ENCODE assay signal across 8 mouse cellular contexts in genomic region chr9:123479196-123479669, GRCm38 (mm10). TPM values are rescaled to one million over a fixed set of nuclear protein-coding genes. Genes with fewer than 3 reads are reported as not detected.
DNase-seq lines count a peak whose midpoint lies in the region; ATAC-seq and TF ChIP-seq lines count a peak whose summit lies in the region.

No protein-coding gene starts in this region.

- WGBS in forebrain, embryonic 11.5 days, result 22% methylated on average over 17 of the region's 17 CpGs
- 3% methylated on average over 17 of the region's 17 CpGs for WGBS in intestine, postnatal 0 days
- 10% methylated on average over 17 of the region's 17 CpGs for WGBS in stomach, embryonic 16.5 days

- H3K79me2 ChIP-seq in C2C12 (ENCODE audit: control insufficient read depth, insufficient read depth), result peaks cover 57% of the 10 kb centered on the region

- DNase-seq in forebrain, embryonic 11.5 days (ENCODE audit: low spot score), result peak; percentile 68
- DNase-seq in MN1 (ENCODE audit: low spot score), result no peak
- DNase-seq in layer of hippocampus, postnatal 10 days (ENCODE audit: low spot score in 2 of 2), result no peak

- peak overlapping the region; percentile 55 for H3K4me2 ChIP-seq in forebrain, embryonic 11.5 days (ENCODE audit: low read depth, low read length, severe bottlenecking)
- H3K4me2 ChIP-seq in intestine, postnatal 0 days (replicated peaks; ENCODE audit: low read depth), result peak overlapping the region; percentile 87
- H3K4me2 ChIP-seq in stomach, embryonic 16.5 days (ENCODE audit: low read depth, low read length), result peak overlapping the region; percentile 92

- H3K4me3 ChIP-seq in C2C12 (ENCODE audit: insufficient read depth, poor library complexity, severe bottlenecking) (peak overlapping the region; percentile 57), E14TG2a.4 (replicated peaks; ENCODE audit: low read length) (peak overlapping the region; percentile 81)
- H3K4me3 ChIP-seq in forebrain, embryonic 11.5 days (ENCODE audit: low read depth, low read length), result peak overlapping the region; percentile 42
- peak overlapping the region; percentile 51 for H3K4me3 ChIP-seq in intestine, postnatal 0 days (ENCODE audit: low read depth, low read length)
- H3K4me3 ChIP-seq in megakaryocyte, embryonic 14.5 days (replicated peaks), result peak overlapping the region; percentile 94
- H3K4me3 ChIP-seq in stomach, embryonic 16.5 days (replicated peaks; ENCODE audit: low read length), result peak overlapping the region; percentile 80

- H3K9ac ChIP-seq in forebrain, embryonic 11.5 days (ENCODE audit: low read length), result peak overlapping the region; percentile 57
- H3K9ac ChIP-seq in intestine, postnatal 0 days (ENCODE audit: low read depth, low read length), result peak overlapping the region; percentile 67
- H3K9ac ChIP-seq in stomach, embryonic 16.5 days (ENCODE audit: low read length), result peak overlapping the region; percentile 87

- peaks cover 29% of the 10 kb centered on the region for H3K4me1 ChIP-seq in E14TG2a.4 (replicated peaks; ENCODE audit: low read depth, low read length)
- peaks cover 20% of the 10 kb centered on the region for H3K4me1 ChIP-seq in forebrain, embryonic 11.5 days (replicated peaks; ENCODE audit: control insufficient read depth, insufficient read depth, low read length)
- H3K4me1 ChIP-seq in intestine, postnatal 0 days (replicated peaks; ENCODE audit: control insufficient read depth, insufficient read depth, low read length), result peaks cover 13% of the 10 kb centered on the region
- peaks cover 71% of the 10 kb centered on the region for H3K4me1 ChIP-seq in megakaryocyte, embryonic 14.5 days
- H3K4me1 ChIP-seq in stomach, embryonic 16.5 days (ENCODE audit: control insufficient read depth, insufficient read depth, low read length), result peaks cover 43% of the 10 kb centered on the region

- no peaks in the 10 kb centered on the region for H3K9me3 ChIP-seq in E14TG2a.4 (ENCODE audit: low read length)
- H3K9me3 ChIP-seq in forebrain, embryonic 11.5 days (ENCODE audit: control insufficient read depth, low read length), result no peaks in the 10 kb centered on the region
- no peaks in the 10 kb centered on the region for H3K9me3 ChIP-seq in intestine, postnatal 0 days (ENCODE audit: control insufficient read depth)
- no peaks in the 10 kb centered on the region for H3K9me3 ChIP-seq in megakaryocyte, embryonic 14.5 days
- no peaks in the 10 kb centered on the region for H3K9me3 ChIP-seq in stomach, embryonic 16.5 days (replicated peaks; ENCODE audit: control insufficient read depth, low read length)

- H3K27ac ChIP-seq in forebrain, embryonic 11.5 days (ENCODE audit: low read depth, low read length), result no peak overlapping the region
- H3K27ac ChIP-seq in intestine, postnatal 0 days (ENCODE audit: low read depth, low read length), result peak overlapping the region; percentile 79
- H3K27ac ChIP-seq in stomach, embryonic 16.5 days (ENCODE audit: low read length), result peak overlapping the region; percentile 91

- H3ac ChIP-seq in C2C12 (ENCODE audit: control insufficient read depth, insufficient read length, low read depth), result peak overlapping the region; percentile 69

- H3K27me3 ChIP-seq in C2C12 (ENCODE audit: control insufficient read depth, insufficient read depth, insufficient read length) (no peaks in the 10 kb centered on the region), E14TG2a.4 (ENCODE audit: insufficient read depth, low read length) (peaks cover 9% of the 10 kb centered on the region; the same call in 1 of the 2 replicates)
- H3K27me3 ChIP-seq in forebrain, embryonic 11.5 days (ENCODE audit: control insufficient read depth, insufficient read depth, low read length), result no peaks in the 10 kb centered on the region
- no peaks in the 10 kb centered on the region for H3K27me3 ChIP-seq in intestine, postnatal 0 days (replicated peaks; ENCODE audit: control insufficient read depth, insufficient read depth, low read length)
- no peaks in the 10 kb centered on the region for H3K27me3 ChIP-seq in megakaryocyte, embryonic 14.5 days (replicated peaks)
- no peaks in the 10 kb centered on the region for H3K27me3 ChIP-seq in stomach, embryonic 16.5 days (ENCODE audit: control insufficient read depth, insufficient read depth, low read length)

- peaks cover 55% of the 10 kb centered on the region for H3K79me3 ChIP-seq in C2C12 (ENCODE audit: low read depth)

- peak; percentile 16 for ATAC-seq in forebrain, embryonic 11.5 days (replicated peaks; ENCODE audit: low FRiP score)
- peak; percentile 4; the same call in 1 of the 2 replicates for ATAC-seq in intestine, postnatal 0 days
- 0 out of 2 replicates have a peak, but pooled peaks have one; percentile 19 for ATAC-seq in stomach, embryonic 16.5 days (ENCODE audit: insufficient read depth, low FRiP score)

- peaks cover 31% of the 10 kb centered on the region for H3K36me3 ChIP-seq in C2C12 (ENCODE audit: control insufficient read depth, insufficient read depth)
- H3K36me3 ChIP-seq in E14TG2a.4 (ENCODE audit: insufficient read depth, low read length), result peaks cover 25% of the 10 kb centered on the region
- peaks cover 2% of the 10 kb centered on the region; the same call in 1 of the 2 replicates for H3K36me3 ChIP-seq in forebrain, embryonic 11.5 days (ENCODE audit: control insufficient read depth, insufficient read depth, low read length)
- peaks cover 7% of the 10 kb centered on the region for H3K36me3 ChIP-seq in intestine, postnatal 0 days (ENCODE audit: control insufficient read depth, insufficient read depth)
- peaks cover 47% of the 10 kb centered on the region for H3K36me3 ChIP-seq in megakaryocyte, embryonic 14.5 days (replicated peaks; ENCODE audit: low read length)
- H3K36me3 ChIP-seq in stomach, embryonic 16.5 days (ENCODE audit: control insufficient read depth, insufficient read depth, low read length), result no peaks in the 10 kb centered on the region

- TF ChIP-seq CTCF in C2C12 (IDR thresholded peaks at IDR 0.05; ENCODE audit: control insufficient read depth, insufficient read depth, insufficient read length), result no peak
- TF ChIP-seq CTCF in E14TG2a.4 (conservative IDR thresholded peaks at IDR 0.05; ENCODE audit: low read length), result no peak
- TF ChIP-seq CTCF in intestine, postnatal 0 days (IDR thresholded peaks at IDR 0.05; ENCODE audit: low read depth), result no peak

TF ChIP-seq in C2C12, 6 proteins besides CTCF, POLR2A, EP300 and RAD21:
- TF ChIP-seq MAX (IDR thresholded peaks at IDR 0.05) (no peak), FOSL1 (IDR thresholded peaks at IDR 0.05; ENCODE audit: insufficient read depth, low read length, poor library complexity, severe bottlenecking) (no peak), MYOD1 (IDR thresholded peaks at IDR 0.05; ENCODE audit: control insufficient read depth, insufficient read length, low read depth) (no peak), MYOG (IDR thresholded peaks at IDR 0.05; ENCODE audit: control insufficient read depth, extremely low read depth, insufficient read length) (no peak), USF1 (IDR thresholded peaks at IDR 0.05; ENCODE audit: low read depth) (no peak), CEBPB (IDR thresholded peaks at IDR 0.05; ENCODE audit: low read depth) (no peak)

RNA-seq across cellular contexts. Expression of gene Limd1, which starts 0.7 kb away (rescaled TPM):
- polyA plus RNA-seq in C2C12 (2012; fragmentation: generic; extraction: Trizol), result 20.0 TPM
- 52.3 and 56.6 TPM in 2 replicates for polyA plus RNA-seq in forebrain, embryonic 11.5 days (2014; fragmentation: Nextera tagmentation; extraction: Ambion mirVana)
- polyA plus RNA-seq in intestine, postnatal 0 days (2015; fragmentation: Nextera tagmentation; extraction: Ambion mirVana), result 40.6 and 42.9 TPM in 2 replicates
- polyA plus RNA-seq in megakaryocyte, embryonic 14.5 days (2012; ENCODE audit: insufficient read depth, low replicate concordance), result 5.0 and 8.8 TPM in 2 replicates
- 48.8 and 49.6 TPM in 2 replicates for polyA plus RNA-seq in stomach, embryonic 16.5 days (2015; fragmentation: Nextera tagmentation; extraction: Ambion mirVana)
- 10 to 100 TPM in 1 of 2 experiments, 1 to 10 TPM in 1; 9.6 to 13.5 TPM for total RNA-seq in layer of hippocampus, postnatal 10 days (2021)

RNA-seq across cellular contexts. Expression of gene Sacm1l, which starts 50.3 kb away (rescaled TPM):
- 9.1 TPM for polyA plus RNA-seq in C2C12 (2012; fragmentation: generic; extraction: Trizol)
- 44.6 and 46.4 TPM in 2 replicates for polyA plus RNA-seq in forebrain, embryonic 11.5 days (2014; fragmentation: Nextera tagmentation; extraction: Ambion mirVana)
- polyA plus RNA-seq in intestine, postnatal 0 days (2015; fragmentation: Nextera tagmentation; extraction: Ambion mirVana), result 37.3 and 42.6 TPM in 2 replicates
- polyA plus RNA-seq in megakaryocyte, embryonic 14.5 days (2012; ENCODE audit: insufficient read depth, low replicate concordance), result 1.2 TPM in 1 of 2 replicates, not detected in the other
- 63.6 and 65.4 TPM in 2 replicates for polyA plus RNA-seq in stomach, embryonic 16.5 days (2015; fragmentation: Nextera tagmentation; extraction: Ambion mirVana)
- 10 to 100 TPM; 41.1 to 44.5 TPM for total RNA-seq in layer of hippocampus, postnatal 10 days (2021)

Comparison
In these comparisons a context has a peak if more than half of its experiments do, and no peak if none do; other contexts are left out.
1. H3K4me3 ChIP-seq: peak in every context shown above with its lines; median percentile 94 in megakaryocyte, embryonic 14.5 days; 81 in E14TG2a.4; 80 in stomach, embryonic 16.5 days; 57 in C2C12; 51 in intestine, postnatal 0 days; 42 in forebrain, embryonic 11.5 days.